Mouse (Mus musculus) testis, adult 2 months (tissue): ENCODE measurements around the gene Mpdz. TPM values are rescaled to one million over a fixed set of nuclear protein-coding genes. Genes with fewer than 3 reads are reported as not detected.

Experiments used
- H3K27ac ChIP-seq: fragments of 200-500 bp; 2 replicates; pipeline ENCODE4 v1.5.1; 2012; ENCODE audit warnings: low read depth, low read length; ENCODE audit not compliant: control insufficient read depth, insufficient read depth
- H3K27me3 ChIP-seq: fragments of 200-500 bp; 2 replicates; pipeline ENCODE4 v1.6.1; 2012; ENCODE audit warnings: mild to moderate bottlenecking, low read length, moderate library complexity; ENCODE audit not compliant: control insufficient read depth, insufficient read depth
- H3K36me3 ChIP-seq: fragments of 200-500 bp; 2 replicates; pipeline ENCODE4 v1.6.1; 2012; ENCODE audit warnings: mild to moderate bottlenecking, low read length; ENCODE audit not compliant: control insufficient read depth, insufficient read depth
- H3K4me1 ChIP-seq: fragments of 200-500 bp; 2 replicates; pipeline ENCODE4 v1.6.1; 2012; ENCODE audit warnings: low read length; ENCODE audit not compliant: control insufficient read depth, insufficient read depth
- H3K4me3 ChIP-seq: fragments of 200-500 bp; 2 replicates; pipeline ENCODE4 v1.5.1; 2012; ENCODE audit warnings: low read depth, mild to moderate bottlenecking, low read length, moderate library complexity, mixed read lengths; ENCODE audit not compliant: control insufficient read depth
- CTCF ChIP-seq: fragments of 200-500 bp; IDR thresholded peaks from 2 replicates; pipeline ENCODE4 v1.5.1; 2012; ENCODE audit warnings: low read depth, mild to moderate bottlenecking, inconsistent platforms, low read length, moderate library complexity; ENCODE audit not compliant: control insufficient read depth, insufficient read depth, insufficient replicate concordance
- POLR2A ChIP-seq: fragments of 200-500 bp; IDR thresholded peaks from 2 replicates; pipeline ENCODE4 v1.6.1; 2012; ENCODE audit warnings: low read depth, mild to moderate bottlenecking, inconsistent platforms, low read length, moderate library complexity; ENCODE audit not compliant: control insufficient read depth
- polyA plus RNA-seq: library from polyadenylated mRNA; depleted of rRNA; stranded (reverse); fragments of >200 nt; gene quantifications from 2 replicates; pipeline ENCODE4 v1.2.3, GENCODE M21; 2012

Gene Mpdz
- polyA plus RNA-seq, 1 experiment, result 3.0 TPM

GRCm38 (mm10) chr4:81332901-81333627 lies 109.6 kb downstream of the Mpdz start:
- H3K4me3 ChIP-seq, result no peak overlapping the region
- no peak for TF ChIP-seq POLR2A
- no peak for TF ChIP-seq CTCF
- H3K27me3 ChIP-seq, result no peaks in the 10 kb centered on the region
- no peaks in the 10 kb centered on the region for H3K36me3 ChIP-seq
- no peaks in the 10 kb centered on the region for H3K4me1 ChIP-seq
- no peak overlapping the region for H3K27ac ChIP-seq

GRCm38 (mm10) chr4:81332439-81332841 lies 110.2 kb downstream of the Mpdz start:
- no peaks in the 10 kb centered on the region for H3K4me1 ChIP-seq
- H3K4me3 ChIP-seq, result no peak overlapping the region
- H3K27ac ChIP-seq, result no peak overlapping the region
- H3K36me3 ChIP-seq, result no peaks in the 10 kb centered on the region
- TF ChIP-seq POLR2A, result no peak
- TF ChIP-seq CTCF, result no peak
- H3K27me3 ChIP-seq, result no peaks in the 10 kb centered on the region

- H3K4me1 ChIP-seq, result no peaks in the 10 kb centered on the region
- no peak overlapping the region for H3K27ac ChIP-seq
- no peaks in the 10 kb centered on the region for H3K27me3 ChIP-seq
- TF ChIP-seq CTCF (no peak), POLR2A (no peak)
- H3K4me3 ChIP-seq, result no peak overlapping the region
- no peaks in the 10 kb centered on the region for H3K36me3 ChIP-seq
Measured at GRCm38 (mm10) chr4:81327694-81328093, 114.9 kb downstream of the Mpdz start.

GRCm38 (mm10) chr4:81323853-81324252 lies 118.8 kb downstream of the Mpdz start:
- TF ChIP-seq CTCF, result no peak
- no peak for TF ChIP-seq POLR2A
- no peak overlapping the region for H3K27ac ChIP-seq
- no peaks in the 10 kb centered on the region for H3K36me3 ChIP-seq
- no peak overlapping the region for H3K4me3 ChIP-seq
- H3K27me3 ChIP-seq, result no peaks in the 10 kb centered on the region
- H3K4me1 ChIP-seq, result no peaks in the 10 kb centered on the region

- H3K27ac ChIP-seq, result no peak overlapping the region
- TF ChIP-seq CTCF, result no peak
- TF ChIP-seq POLR2A, result no peak
- H3K27me3 ChIP-seq, result no peaks in the 10 kb centered on the region
- H3K36me3 ChIP-seq, result no peaks in the 10 kb centered on the region
- H3K4me1 ChIP-seq, result no peaks in the 10 kb centered on the region
- H3K4me3 ChIP-seq, result no peak overlapping the region
Measured at GRCm38 (mm10) chr4:81322232-81322631, 120.4 kb downstream of the Mpdz start.

- Histone ChIP-seq H3K36me3 (no peaks in the 10 kb centered on the region), H3K27ac (no peak overlapping the region), H3K4me1 (no peaks in the 10 kb centered on the region), H3K27me3 (no peaks in the 10 kb centered on the region), H3K4me3 (no peak overlapping the region)
- TF ChIP-seq POLR2A (no peak), CTCF (no peak)
Measured at GRCm38 (mm10) chr4:81314618-81315017, 128.0 kb downstream of the Mpdz start.

GRCm38 (mm10) chr4:81313246-81313645 lies 129.4 kb downstream of the Mpdz start:
- Histone ChIP-seq H3K27ac (no peak overlapping the region), H3K36me3 (no peaks in the 10 kb centered on the region), H3K27me3 (no peaks in the 10 kb centered on the region), H3K4me3 (no peak overlapping the region), H3K4me1 (no peaks in the 10 kb centered on the region)
- no peak for TF ChIP-seq POLR2A
- no peak for TF ChIP-seq CTCF
